Mouse (Mus musculus): ENCODE results near the gene Smim11.
A peak's percentile ranks its signal among the peaks of the same experiment; 100 is the strongest.

The Smim11 gene

GRCm38 (mm10) chr16:92300649-92301411, at the start of gene Smim11:
Gene Smim11 (plus strand): TSS chr16:92301286.
- peak; percentile 94 to 97 for DNase-seq

- no peak for DNase-seq
Observed at GRCm38 (mm10) chr16:92254316-92254715, 46.8 kb upstream of the Smim11 start.

- DNase-seq, result no peak
Observed at GRCm38 (mm10) chr16:92267861-92268260, 33.2 kb upstream of the Smim11 start.

- peak; percentile 52 to 61 for DNase-seq
Observed at GRCm38 (mm10) chr16:92274516-92274915, 26.6 kb upstream of the Smim11 start.

- DNase-seq, result peak; percentile 39 to 41
Observed at GRCm38 (mm10) chr16:92275526-92275925, 25.6 kb upstream of the Smim11 start.

GRCm38 (mm10) chr16:92282671-92283070, 18.4 kb upstream of the Smim11 start:
- DNase-seq, result peak; percentile 34 to 37

GRCm38 (mm10) chr16:92285068-92285467, 16.0 kb upstream of the Smim11 start:
- no peak for DNase-seq

- DNase-seq, result peak; percentile 96 to 99
Observed at GRCm38 (mm10) chr16:92286609-92287008, 14.5 kb upstream of the Smim11 start.

- peak; percentile 62 to 64 for DNase-seq
Observed at GRCm38 (mm10) chr16:92288778-92289177, 12.3 kb upstream of the Smim11 start.

- DNase-seq, result no peak
Observed at GRCm38 (mm10) chr16:92290045-92290444, 11.0 kb upstream of the Smim11 start.

- DNase-seq, result no peak
Observed at GRCm38 (mm10) chr16:92292101-92292500, 9.0 kb upstream of the Smim11 start, which contains the start of gene Kcne2. Gene Kcne2 (plus strand): TSS chr16:92292389.

GRCm38 (mm10) chr16:92294267-92294970, 6.7 kb upstream of the Smim11 start:
- no peak for DNase-seq

- DNase-seq, result no peak
Observed at GRCm38 (mm10) chr16:92295328-92295727, 5.8 kb upstream of the Smim11 start.

- peak; percentile 62 to 66 for DNase-seq
Observed at GRCm38 (mm10) chr16:92301412-92301806, 323 bp downstream of the Smim11 start.

- DNase-seq, result peak; percentile 62 to 64
Observed at GRCm38 (mm10) chr16:92301989-92302388, 903 bp downstream of the Smim11 start.

GRCm38 (mm10) chr16:92302506-92302905, 1.4 kb downstream of the Smim11 start:
- DNase-seq, result peak; percentile 27 to 48

- no peak for DNase-seq
Observed at GRCm38 (mm10) chr16:92305519-92305918, 4.4 kb downstream of the Smim11 start.

GRCm38 (mm10) chr16:92307947-92308346, 6.9 kb downstream of the Smim11 start:
- no peak for DNase-seq

GRCm38 (mm10) chr16:92309126-92309525, 8.0 kb downstream of the Smim11 start:
- peak; percentile 68 to 76 for DNase-seq

- DNase-seq, result peak; percentile 69 to 82
Observed at GRCm38 (mm10) chr16:92313953-92314741, 13.1 kb downstream of the Smim11 start.

GRCm38 (mm10) chr16:92316049-92316738, 15.1 kb downstream of the Smim11 start:
- DNase-seq, result no peak

GRCm38 (mm10) chr16:92319353-92320109, 18.4 kb downstream of the Smim11 start:
- peak; percentile 75 to 79 for DNase-seq
